9 mouse cellular contexts compared by ENCODE assay signal in genomic region chr6:54771171-54771570, GRCm38 (mm10). TPM values are rescaled to one million over a fixed set of nuclear protein-coding genes. Genes with fewer than 3 reads are reported as not detected.
DNase-seq lines count a peak whose midpoint lies in the region; ATAC-seq lines count a peak whose summit lies in the region.
"Had no signal": no experiment of that assay in that cellular context is flagged by ENCODE, and none has a peak within 500 bp of the region (broad histone marks: within the 10 kb centered on the region; RNA-seq: fewer than 3 reads in every experiment).

No protein-coding gene starts in this region.

- H3K4me3 ChIP-seq in kidney, embryonic 14.5 days (ENCODE audit: low read length): no peak overlapping the region
- H3K4me3 ChIP-seq in limb, embryonic 15.5 days: no peak overlapping the region
- H3K4me3 ChIP-seq: midbrain, embryonic 12.5 days had no signal

- H3K36me3 ChIP-seq in kidney, embryonic 14.5 days (ENCODE audit: control insufficient read depth, insufficient read depth, low read length): no peaks in the 10 kb centered on the region
- H3K36me3 ChIP-seq in limb, embryonic 15.5 days: no peaks in the 10 kb centered on the region
- H3K36me3 ChIP-seq: midbrain, embryonic 12.5 days had no signal

- no peak overlapping the region for H3K27ac ChIP-seq in kidney, embryonic 14.5 days (ENCODE audit: low read depth, low read length)
- no peak overlapping the region for H3K27ac ChIP-seq in limb, embryonic 15.5 days
- H3K27ac ChIP-seq: midbrain, embryonic 12.5 days had no signal

- ATAC-seq in kidney, embryonic 14.5 days (ENCODE audit: low FRiP score, low TSS enrichment): no peak; the same call in 1 of the 2 replicates
- peak; percentile 80; the same call in 1 of the 2 replicates for ATAC-seq in limb, embryonic 15.5 days (ENCODE audit: insufficient number of reproducible peaks, low FRiP score, low TSS enrichment, low read depth)
- ATAC-seq in frontal cortex, adult (ENCODE audit: low TSS enrichment): no peak

- no peak overlapping the region for H3K4me2 ChIP-seq in kidney, embryonic 14.5 days (replicated peaks; ENCODE audit: low read depth, low read length)
- H3K4me2 ChIP-seq in limb, embryonic 15.5 days: no peak overlapping the region
- H3K4me2 ChIP-seq: midbrain, embryonic 12.5 days had no signal

- WGBS in kidney, embryonic 14.5 days: 85% methylated on average over 8 of the region's 8 CpGs
- 56% methylated on average over 8 of the region's 8 CpGs for WGBS in limb, embryonic 15.5 days

- H3K9me3 ChIP-seq in kidney, embryonic 14.5 days (ENCODE audit: control insufficient read depth, low read length): no peaks in the 10 kb centered on the region
- H3K9me3 ChIP-seq in limb, embryonic 15.5 days: no peaks in the 10 kb centered on the region
- H3K9me3 ChIP-seq: midbrain, embryonic 12.5 days had no signal

- no peaks in the 10 kb centered on the region for H3K27me3 ChIP-seq in kidney, embryonic 14.5 days (ENCODE audit: control insufficient read depth, insufficient read depth, low read length)
- H3K27me3 ChIP-seq in limb, embryonic 15.5 days: no peaks in the 10 kb centered on the region
- H3K27me3 ChIP-seq: midbrain, embryonic 12.5 days had no signal

- H3K4me1 ChIP-seq in kidney, embryonic 14.5 days (ENCODE audit: control insufficient read depth, insufficient read depth, low read length): no peaks in the 10 kb centered on the region
- no peaks in the 10 kb centered on the region for H3K4me1 ChIP-seq in limb, embryonic 15.5 days
- H3K4me1 ChIP-seq: midbrain, embryonic 12.5 days had no signal

- peak; percentile 23 for DNase-seq in kidney, postnatal 10 days
- peak; percentile 15 for DNase-seq in adrenal gland, postnatal 25 days
- peak; percentile 38 for DNase-seq in heart, adult 8-10 months (ENCODE audit: low spot score)
- DNase-seq in frontal cortex, postnatal 14 days (ENCODE audit: low spot score in 2 of 2): no peak
- no peak for DNase-seq in yolk sac, embryonic 10.5 days (ENCODE audit: low spot score)

- H3K9ac ChIP-seq in kidney, embryonic 14.5 days (ENCODE audit: low read depth, low read length): no peak overlapping the region
- H3K9ac ChIP-seq in limb, embryonic 15.5 days: no peak overlapping the region
- H3K9ac ChIP-seq: midbrain, embryonic 12.5 days had no signal

RNA-seq across cellular contexts. Expression of gene Znrf2, which starts 45.5 kb away (rescaled TPM):
- polyA plus RNA-seq in kidney, embryonic 14.5 days (2014; fragmentation: Nextera tagmentation; extraction: Ambion mirVana): 4.5 and 5.9 TPM in 2 replicates
- 38.4 and 46.1 TPM in 2 replicates for total RNA-seq in adrenal gland, postnatal 25 days (2021)
- total RNA-seq in heart, adult 8-10 months (2022): 10 to 100 TPM; 18.0 to 23.9 (median 19.8) TPM
- 3.5 and 4.8 TPM in 2 replicates for polyA plus RNA-seq in limb, embryonic 15.5 days (2015; fragmentation: Nextera tagmentation; extraction: Ambion mirVana)

Comparison
In these comparisons a context has a peak if more than half of its experiments do, and no peak if none do; other contexts are left out.
1. DNase-seq: peak in kidney, postnatal 10 days (single experiment), adrenal gland, postnatal 25 days (single experiment) and heart, adult 8-10 months (single experiment); none in frontal cortex, postnatal 14 days (0 of 2) and yolk sac, embryonic 10.5 days (single experiment).